Mouse (Mus musculus) heart, embryonic 14.5 days (tissue): ENCODE data around the gene Klhdc4. TPM values are rescaled to one million over a fixed set of nuclear protein-coding genes. Genes with fewer than 3 reads are reported as not detected.

Source experiments
- ATAC-seq: fragments of 200-750 bp; cut with Nextera tagmentation; 2 replicates; pipeline ENCODE4 v1.8.0; 2017; ENCODE audit warnings: low read depth, moderate TSS enrichment; ENCODE audit not compliant: insufficient number of reproducible peaks, insufficient read depth, low FRiP score
- H3K27ac ChIP-seq, 2 experiments: fragments of 200-500 bp in 1 of 2; fragments of 300-500 bp in 1 of 2; sonication (generic) in 1 of 2; replicated peaks in 1 of 2; 2 replicates each; pipeline ENCODE4 v1.5.1; 2012 to 2014; ENCODE audit warnings: low read depth in 2 of 2, low read length in 2 of 2, control low read depth in 1 of 2, mild to moderate bottlenecking in 1 of 2, mixed read lengths in 1 of 2; ENCODE audit not compliant: control insufficient read depth in 1 of 2, insufficient read depth in 1 of 2
- H3K27me3 ChIP-seq: fragments of 300-500 bp; sonication (generic); 2 replicates; pipeline ENCODE4 v1.6.1; 2014; ENCODE audit warnings: mild to moderate bottlenecking, low read length, control low read depth; ENCODE audit not compliant: control insufficient read depth, insufficient read depth
- H3K36me3 ChIP-seq: fragments of 300-500 bp; sonication (generic); 2 replicates; pipeline ENCODE4 v1.6.1; 2014; ENCODE audit warnings: mild to moderate bottlenecking, control low read depth, low read length, mixed read lengths; ENCODE audit not compliant: control insufficient read depth, insufficient read depth
- H3K4me1 ChIP-seq, 2 experiments: fragments of 200-500 bp in 1 of 2; fragments of 300-500 bp in 1 of 2; sonication (generic) in 1 of 2; 2 replicates each; pipeline ENCODE4 v1.6.1; 2012 to 2014; ENCODE audit warnings: low read length in 2 of 2, control low read depth in 1 of 2, mixed read lengths in 1 of 2; ENCODE audit not compliant: control insufficient read depth in 2 of 2, insufficient read depth in 2 of 2
- H3K4me2 ChIP-seq: fragments of 300-500 bp; sonication (generic); 2 replicates; pipeline ENCODE4 v1.6.1; 2014; ENCODE audit warnings: mild to moderate bottlenecking, low read length
- H3K4me3 ChIP-seq, 2 experiments: fragments of 200-500 bp in 1 of 2; fragments of 300-500 bp in 1 of 2; sonication (generic) in 1 of 2; 2 replicates each; pipeline ENCODE4 v1.5.1; 2012 to 2014; ENCODE audit warnings: low read length in 2 of 2, mild to moderate bottlenecking in 2 of 2, control low read depth in 1 of 2, low read depth in 1 of 2, moderate library complexity in 1 of 2; ENCODE audit not compliant: control insufficient read depth in 1 of 2, insufficient read depth in 1 of 2
- H3K9ac ChIP-seq: fragments of 300-500 bp; sonication (generic); 2 replicates; pipeline ENCODE4 v1.6.1; 2014; ENCODE audit warnings: mild to moderate bottlenecking, low read length
- H3K9me3 ChIP-seq: fragments of 300-500 bp; sonication (generic); 2 replicates; pipeline ENCODE4 v1.6.1; 2016; ENCODE audit warnings: low read length, control low read depth; ENCODE audit not compliant: control insufficient read depth
- WGBS: fragments of 180-500 bp; shearing (Covaris S2); extraction: QIAGEN DNeasy Blood & Tissue Kit; methylation state at CpG from one replicate; pipeline ENCODE4 v1.1.7; 2014; 5-methylcytosine and 5-hydroxymethylcytosine counted together
- polyA plus RNA-seq: library from polyadenylated mRNA; unstranded; fragments of >200 nt; fragmentation: Nextera tagmentation; extraction: Ambion mirVana; gene quantifications from 2 replicates; pipeline ENCODE4 v1.2.1, GENCODE M21; 2014

The Klhdc4 gene
- polyA plus RNA-seq, 1 experiment from 2014 or later: 20.8 TPM

DNA sequence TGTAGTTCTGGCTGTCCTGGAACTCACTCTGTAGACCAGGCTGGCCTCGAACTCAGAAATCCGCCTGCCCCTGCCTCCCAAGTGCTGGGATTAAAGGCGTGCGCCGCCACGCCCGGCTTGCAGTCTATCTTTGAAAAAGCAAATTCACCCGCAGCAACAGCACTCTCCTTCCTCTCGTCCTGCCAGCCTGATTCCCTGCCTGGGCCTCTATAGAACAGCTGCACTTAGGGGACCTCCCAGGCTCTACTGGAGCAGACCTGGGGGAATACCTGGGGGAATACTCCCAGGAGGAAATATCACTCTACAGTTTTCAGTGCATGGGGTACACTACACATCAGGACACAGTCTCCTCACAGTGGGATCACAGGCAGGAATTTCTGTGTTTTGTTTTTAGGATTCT is 19.9 kb upstream of the Klhdc4 start:
- Histone ChIP-seq H3K4me2 (no peak overlapping the region), H3K27me3 (0 out of 2 replicates have a peak, but pooled peaks cover 11% of the 10 kb centered on the region), H3K9me3 (no peaks in the 10 kb centered on the region), H3K36me3 (no peaks in the 10 kb centered on the region), H3K4me3 (no peak overlapping the region), H3K9ac (no peak overlapping the region), H3K27ac (no peak overlapping the region), H3K4me1 (peaks cover 7 to 18% of the 10 kb centered on the region in 2 experiments)
- WGBS: 62% methylated on average over 9 of the region's 9 CpGs
- no peak for ATAC-seq

DNA sequence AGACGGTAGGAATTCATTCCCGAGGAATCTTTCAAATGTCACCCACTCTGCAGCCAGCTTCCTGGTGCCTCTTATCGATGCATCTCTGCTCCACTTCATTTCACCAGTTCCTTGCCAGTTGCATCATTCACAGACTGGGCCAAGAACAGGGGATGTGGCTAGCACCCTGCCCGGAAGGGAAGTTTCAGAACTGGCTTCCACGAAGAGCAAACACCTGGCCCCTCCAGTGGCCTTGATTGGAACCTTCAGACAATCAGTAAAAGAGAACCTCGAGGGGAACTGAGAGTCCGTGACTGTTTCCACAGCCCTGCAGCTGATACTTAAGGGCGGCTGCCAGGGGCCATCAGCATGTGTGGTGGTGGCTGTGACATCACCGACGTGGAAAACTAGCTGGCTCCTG is 19.1 kb upstream of the Klhdc4 start:
- H3K9ac ChIP-seq: no peak overlapping the region
- H3K4me2 ChIP-seq: no peak overlapping the region
- H3K4me3 ChIP-seq: no peak overlapping the region
- H3K27me3 ChIP-seq: 0 out of 2 replicates have a peak, but pooled peaks cover 11% of the 10 kb centered on the region
- no peak overlapping the region for H3K27ac ChIP-seq
- H3K9me3 ChIP-seq: no peaks in the 10 kb centered on the region
- no peak for ATAC-seq
- no peaks in the 10 kb centered on the region for H3K36me3 ChIP-seq
- 52% methylated on average over 10 of the region's 10 CpGs for WGBS
- peaks cover 6 to 18% of the 10 kb centered on the region in 2 experiments for H3K4me1 ChIP-seq

DNA sequence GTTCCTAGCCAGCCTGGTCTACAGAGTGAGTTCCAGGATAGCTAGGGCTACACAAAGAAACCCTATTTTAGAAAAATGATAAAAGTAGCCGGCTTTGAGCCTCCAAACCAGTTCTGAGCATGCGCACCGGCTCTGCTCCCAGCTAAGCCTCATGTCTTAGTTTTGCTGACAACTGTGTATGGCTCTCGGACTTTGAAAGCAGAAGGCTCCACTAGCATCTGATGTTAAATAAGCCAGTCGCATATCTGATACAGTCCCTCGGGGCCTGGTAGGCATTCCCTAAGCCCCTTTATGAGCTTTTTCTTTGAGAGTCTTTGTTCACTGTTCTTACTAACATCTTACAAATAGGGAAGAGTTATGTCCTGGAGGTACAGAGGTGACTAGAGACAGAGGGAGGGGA is 18.6 kb upstream of the Klhdc4 start:
- H3K9me3 ChIP-seq: no peaks in the 10 kb centered on the region
- no peak overlapping the region for H3K4me2 ChIP-seq
- no peak overlapping the region for H3K9ac ChIP-seq
- no peak overlapping the region for H3K4me3 ChIP-seq
- ATAC-seq: no peak
- H3K4me1 ChIP-seq: peaks cover 3 to 15% of the 10 kb centered on the region in 2 experiments
- H3K27ac ChIP-seq: no peak overlapping the region
- H3K36me3 ChIP-seq: no peaks in the 10 kb centered on the region
- 0 out of 2 replicates have a peak, but pooled peaks cover 11% of the 10 kb centered on the region for H3K27me3 ChIP-seq
- WGBS: 73% methylated on average over 6 of the region's 6 CpGs

DNA sequence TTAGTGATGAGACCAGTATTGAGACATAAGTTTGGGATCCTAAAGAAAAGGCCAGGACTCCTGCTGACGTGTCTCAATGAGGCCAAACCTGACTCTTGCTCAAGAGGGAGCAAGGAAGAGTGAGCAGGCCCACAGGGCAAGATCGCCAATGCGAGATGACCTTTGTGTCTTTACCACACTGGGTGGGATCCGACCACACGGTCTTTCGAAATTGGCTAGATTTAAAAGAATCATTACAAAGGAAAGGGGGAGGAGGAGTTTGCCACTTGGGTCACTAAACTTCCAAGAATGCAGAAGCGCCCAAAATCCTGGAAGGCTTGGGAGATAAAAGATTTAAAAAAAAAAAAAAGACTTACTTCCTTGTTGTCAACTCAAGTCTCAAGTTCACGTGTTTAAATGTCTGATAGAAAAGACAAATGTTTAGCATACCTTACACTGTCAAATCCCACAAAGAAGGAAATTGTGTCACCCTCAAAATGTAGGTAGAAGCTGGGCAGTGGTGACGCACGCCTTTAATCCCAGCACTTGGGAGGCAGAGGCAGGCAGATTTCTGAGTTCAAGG is 18.0 kb upstream of the Klhdc4 start:
- Histone ChIP-seq H3K4me1 (peaks cover 0 to 11% of the 10 kb centered on the region in 2 experiments; a peak in 3 of 4 replicates), H3K27ac (no peak overlapping the region), H3K4me3 (no peak overlapping the region), H3K9me3 (no peaks in the 10 kb centered on the region), H3K36me3 (no peaks in the 10 kb centered on the region), H3K4me2 (no peak overlapping the region), H3K9ac (no peak overlapping the region), H3K27me3 (0 out of 2 replicates have a peak, but pooled peaks cover 11% of the 10 kb centered on the region)
- ATAC-seq: no peak
- 70% methylated on average over 10 of the region's 10 CpGs for WGBS

DNA sequence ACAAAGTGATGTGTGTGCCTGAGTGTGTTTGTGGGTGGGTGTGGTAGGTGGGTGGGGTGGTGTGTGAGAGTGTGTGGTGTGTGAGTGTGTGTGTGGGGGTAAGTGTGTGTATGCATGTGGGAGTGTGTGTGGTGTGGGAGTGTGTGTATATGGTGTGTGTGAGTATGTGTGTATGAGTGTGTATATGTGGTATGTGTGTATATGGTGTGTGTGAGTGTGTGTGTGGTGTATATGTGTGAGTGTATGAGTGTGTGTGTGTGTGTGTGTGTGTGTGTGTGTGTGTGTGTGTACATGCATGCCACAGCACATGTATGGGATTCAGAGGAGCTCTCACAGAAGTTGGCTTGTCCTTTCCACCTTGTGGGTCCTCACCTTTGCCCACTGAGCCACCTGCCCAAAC is 17.4 kb upstream of the Klhdc4 start:
- no peak overlapping the region for H3K27ac ChIP-seq
- H3K4me3 ChIP-seq: no peak overlapping the region
- no peak for ATAC-seq
- H3K27me3 ChIP-seq: 0 out of 2 replicates have a peak, but pooled peaks cover 7% of the 10 kb centered on the region
- peaks cover 2% of the 10 kb centered on the region; the same call in 1 of the 2 replicates for H3K36me3 ChIP-seq
- H3K4me2 ChIP-seq: no peak overlapping the region
- H3K4me1 ChIP-seq: peaks cover 0 to 7% of the 10 kb centered on the region in 2 experiments; a peak in 2 of 4 replicates
- H3K9ac ChIP-seq: no peak overlapping the region
- H3K9me3 ChIP-seq: no peaks in the 10 kb centered on the region

DNA sequence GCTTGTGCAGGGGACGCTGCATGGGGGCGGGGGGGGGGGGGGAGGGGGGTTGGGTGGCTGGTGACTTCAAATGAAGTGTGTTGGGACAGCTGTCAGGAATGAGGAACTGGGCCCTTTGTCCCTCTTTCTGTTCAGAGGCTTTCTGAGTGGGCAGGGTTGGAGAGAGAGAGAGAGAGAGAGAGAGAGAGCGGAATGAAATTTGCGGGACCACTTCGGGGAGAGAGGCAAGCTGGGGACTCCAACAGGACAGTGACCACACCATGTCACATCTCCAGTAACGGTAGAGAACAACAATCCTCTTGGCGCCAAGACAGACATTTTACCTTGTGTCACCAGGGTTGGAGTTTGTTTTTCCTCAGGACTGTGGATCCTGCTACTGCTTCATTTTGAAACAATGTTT is 15.4 kb upstream of the Klhdc4 start:
- H3K36me3 ChIP-seq: peaks cover 6% of the 10 kb centered on the region; the same call in 1 of the 2 replicates
- H3K4me2 ChIP-seq: no peak overlapping the region
- H3K4me3 ChIP-seq: no peak overlapping the region
- H3K9ac ChIP-seq: no peak overlapping the region
- no peak for ATAC-seq
- 0 out of 2 replicates have a peak, but pooled peaks cover 7% of the 10 kb centered on the region for H3K27me3 ChIP-seq
- H3K9me3 ChIP-seq: no peaks in the 10 kb centered on the region
- H3K4me1 ChIP-seq: no peaks in the 10 kb centered on the region
- WGBS: 31% methylated on average over 6 of the region's 7 CpGs
- no peak overlapping the region for H3K27ac ChIP-seq

DNA sequence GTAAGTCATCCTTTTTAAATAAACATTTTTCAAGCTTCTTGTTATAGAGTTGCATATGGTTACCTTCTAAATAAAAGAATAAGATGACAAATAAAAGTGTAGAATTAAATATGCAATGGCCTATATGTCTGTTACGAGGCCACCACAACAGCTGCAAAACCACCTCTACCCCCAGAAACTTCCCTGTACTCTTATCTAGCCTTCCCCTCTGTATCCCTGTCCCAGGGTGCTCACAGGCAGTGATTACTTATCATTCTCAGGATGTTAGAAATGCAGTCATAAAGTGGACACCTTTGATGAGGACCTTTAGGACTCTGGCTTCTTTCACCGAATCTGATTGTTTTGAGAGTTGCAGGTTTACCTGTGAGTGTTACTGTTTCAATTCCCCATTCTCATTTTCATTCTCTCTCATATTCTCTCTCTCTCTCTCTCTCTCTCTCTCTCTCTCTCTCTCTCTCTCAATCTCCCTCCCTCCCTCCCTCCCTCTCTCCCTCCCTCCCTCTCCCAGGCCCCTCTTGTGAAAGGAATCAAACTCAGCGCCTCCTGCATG is 13.9 kb upstream of the Klhdc4 start:
- Histone ChIP-seq H3K9ac (no peak overlapping the region), H3K4me2 (no peak overlapping the region), H3K4me3 (no peak overlapping the region), H3K36me3 (peaks cover 6% of the 10 kb centered on the region; the same call in 1 of the 2 replicates), H3K27ac (no peak overlapping the region), H3K27me3 (0 out of 2 replicates have a peak, but pooled peaks cover 3% of the 10 kb centered on the region), H3K4me1 (no peaks in the 10 kb centered on the region), H3K9me3 (no peaks in the 10 kb centered on the region)
- ATAC-seq: no peak
- 72% methylated on average over 3 of the region's 3 CpGs for WGBS
